Mouse (Mus musculus) cortical plate, adult 2 months (tissue): ENCODE measurements at regions not wholly inside any gene's neighbourhood (a gene's known extent, or its start where the extent isn't known, plus 50 kb on each side); places are given as distances from the start of the nearest gene placed in this dataset.
"Not testable (repeated sequence)": the region's sequence is repeated elsewhere in the genome, so short reads cannot be mapped to it uniquely, and the experiment has no call there.

ENCODE experiments used
- CTCF ChIP-seq: fragments of 200-500 bp; IDR thresholded peaks from 2 replicates; pipeline ENCODE4 v1.5.1; 2011; ENCODE audit warnings: mild to moderate bottlenecking, control low read depth, low read length; ENCODE audit not compliant: insufficient read depth; ENCODE audit errors: extremely low read depth
- POLR2A ChIP-seq: fragments of 200-500 bp; IDR thresholded peaks from 2 replicates; pipeline ENCODE4 v1.6.1; 2011; ENCODE audit warnings: mild to moderate bottlenecking, low read length, control low read depth; ENCODE audit not compliant: insufficient read depth; ENCODE audit errors: extremely low read depth

DNA sequence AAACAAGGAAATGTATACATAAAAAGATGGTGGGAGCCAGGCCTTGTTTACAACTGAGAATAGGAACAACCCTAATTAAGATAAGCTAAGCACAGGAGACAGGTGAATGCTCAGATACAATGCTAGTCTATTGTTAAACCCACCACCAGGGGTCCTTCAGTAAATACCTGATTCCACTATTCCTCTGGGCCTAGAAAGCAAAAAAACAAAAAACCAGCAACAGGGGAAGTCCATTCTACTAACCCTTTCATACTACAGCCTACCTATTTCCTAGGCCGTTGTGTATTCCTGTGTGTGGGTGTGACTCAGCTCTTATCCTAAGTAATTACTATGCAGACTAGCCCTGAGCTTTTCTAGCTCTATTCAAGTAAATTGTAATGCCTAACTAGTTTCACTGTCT, 195.4 kb upstream of the Pcdh17 start:
- TF ChIP-seq POLR2A, CTCF: not testable (repeated sequence)
